Mouse (Mus musculus): Measurements from ENCODE around the gene Btg3. TPM values are rescaled to one million over a fixed set of nuclear protein-coding genes. Genes with fewer than 3 reads are reported as not detected.

Btg3 gene
- polyA plus RNA-seq (2017; shearing (Covaris generic)) = 10 to 100 TPM; 55.2 to 65.3 TPM

GRCm38 (mm10) chr16:78376745-78377570 lies at the start of gene Btg3:
Gene Btg3, minus strand, starts transcription at chr16:78377192.

GRCm38 (mm10) chr16:78301183-78301830 lies 75.7 kb downstream of the Btg3 start, which contains the start of gene Cxadr:
Gene Cxadr, plus strand, starts transcription at chr16:78301489.

Other genes starting within 250 kb of the Btg3 start
- 1 to 10 TPM in 1 of 2 experiments, under 1 TPM in 1; 0.77 to 1.8 TPM for gene Cxadr, start 75.7 kb downstream of the Btg3 start, polyA plus RNA-seq (2017; shearing (Covaris generic))
- gene D16Ertd472e, start 199.5 kb upstream of the Btg3 start, polyA plus RNA-seq (2017; shearing (Covaris generic)) = 10 to 100 TPM; 46.4 to 66.7 TPM